Mouse (Mus musculus) kidney, embryonic 16.5 days (tissue): ENCODE results near the gene Hba-a1. TPM values are rescaled to one million over a fixed set of nuclear protein-coding genes. Genes with fewer than 3 reads are reported as not detected.
"Not testable (repeated sequence)": the region's sequence is repeated elsewhere in the genome, so short reads cannot be mapped to it uniquely, and the experiment has no call there.

Source experiments
- ATAC-seq: fragments of 200-750 bp; cut with Nextera tagmentation; 2 replicates; pipeline ENCODE4 v1.8.0; 2017; ENCODE audit warnings: moderate TSS enrichment; ENCODE audit not compliant: low FRiP score, low TSS enrichment
- H3K27ac ChIP-seq: fragments of 300-500 bp; sonication (generic); 2 replicates; pipeline ENCODE4 v1.5.1; 2014; ENCODE audit warnings: low read length
- H3K27me3 ChIP-seq: fragments of 300-500 bp; sonication (generic); 2 replicates; pipeline ENCODE4 v1.6.1; 2014; ENCODE audit warnings: low read length, control low read depth, mixed read lengths; ENCODE audit not compliant: insufficient read depth
- H3K36me3 ChIP-seq: fragments of 300-500 bp; sonication (generic); 2 replicates; pipeline ENCODE4 v1.6.1; 2014; ENCODE audit warnings: low read length, control low read depth, mixed read lengths; ENCODE audit not compliant: insufficient read depth
- H3K4me1 ChIP-seq: fragments of 300-500 bp; sonication (generic); 2 replicates; pipeline ENCODE4 v1.6.1; 2014; ENCODE audit warnings: low read length, control low read depth, mixed read lengths; ENCODE audit not compliant: insufficient read depth
- H3K4me2 ChIP-seq: fragments of 300-500 bp; sonication (generic); replicated peaks from 2 replicates; pipeline ENCODE4 v1.6.1; 2014; ENCODE audit warnings: low read depth, low read length
- H3K4me3 ChIP-seq: fragments of 300-500 bp; sonication (generic); 2 replicates; pipeline ENCODE4 v1.5.1; 2014; ENCODE audit warnings: mild to moderate bottlenecking, low read length
- H3K9ac ChIP-seq: fragments of 300-500 bp; sonication (generic); replicated peaks from 2 replicates; pipeline ENCODE4 v1.6.1; 2014; ENCODE audit warnings: low read length
- H3K9me3 ChIP-seq: fragments of 300-500 bp; sonication (generic); 2 replicates; pipeline ENCODE4 v1.6.1; 2016; ENCODE audit warnings: low read length, control low read depth
- WGBS: fragments of 180-500 bp; shearing (Covaris S2); extraction: QIAGEN DNeasy Blood & Tissue Kit; methylation state at CpG from one replicate; pipeline ENCODE4 v1.1.7; 2014; 5-methylcytosine and 5-hydroxymethylcytosine counted together
- polyA plus RNA-seq: library from polyadenylated mRNA; unstranded; fragments of >200 nt; fragmentation: Nextera tagmentation; extraction: Ambion mirVana; gene quantifications from 2 replicates; pipeline ENCODE4 v1.2.1, GENCODE M21; 2015

The Hba-a1 gene
- polyA plus RNA-seq, 1 experiment from 2014 or later = 4,198 TPM

- H3K27ac ChIP-seq = no peak within 1 kb of the TSS
- H3K27me3 ChIP-seq = peaks cover 4% of the 10 kb centered on the region; the same call in 1 of the 2 replicates
- no peak within 1 kb of the TSS for H3K9ac ChIP-seq
- no peak for ATAC-seq
- WGBS = 77% methylated on average over 3 of the region's 3 CpGs
- no peak within 1 kb of the TSS for H3K4me2 ChIP-seq
- H3K9me3 ChIP-seq = no peaks in the 10 kb centered on the region
- H3K4me1 ChIP-seq = no peaks in the 10 kb centered on the region
- no peak within 1 kb of the TSS for H3K4me3 ChIP-seq
- no peaks in the 10 kb centered on the region for H3K36me3 ChIP-seq
These were observed 7.0 kb upstream of the Hba-a1 start, which contains the start of gene Hba-x for GRCm38 (mm10) chr11:32276347-32276746. Hba-x (plus strand) TSS chr11:32276400.

- Histone ChIP-seq H3K4me2 (no peak overlapping the region), H3K9ac (no peak overlapping the region), H3K4me3 (no peak overlapping the region), H3K4me1 (no peaks in the 10 kb centered on the region), H3K36me3 (no peaks in the 10 kb centered on the region), H3K27ac (no peak overlapping the region), H3K9me3 (no peaks in the 10 kb centered on the region), H3K27me3 (peaks cover 6% of the 10 kb centered on the region; the same call in 1 of the 2 replicates)
- WGBS = 74% methylated on average over 21 of the region's 21 CpGs
- no peak for ATAC-seq
These were observed 5.4 kb upstream of the Hba-a1 start for GRCm38 (mm10) chr11:32277736-32278457.

- Histone ChIP-seq H3K4me2 (no peak overlapping the region), H3K4me1 (no peaks in the 10 kb centered on the region), H3K9me3 (no peaks in the 10 kb centered on the region), H3K27me3 (peaks cover 6% of the 10 kb centered on the region; the same call in 1 of the 2 replicates), H3K4me3 (no peak overlapping the region), H3K27ac (no peak overlapping the region), H3K9ac (no peak overlapping the region), H3K36me3 (no peaks in the 10 kb centered on the region)
- WGBS = 79% methylated on average over 12 of the region's 12 CpGs
- no peak for ATAC-seq
These were observed 4.8 kb upstream of the Hba-a1 start for GRCm38 (mm10) chr11:32278458-32278957.

GRCm38 (mm10) chr11:32280646-32281045 is 2.7 kb upstream of the Hba-a1 start:
- H3K9ac ChIP-seq = no peak overlapping the region
- H3K36me3 ChIP-seq = no peaks in the 10 kb centered on the region
- H3K27me3 ChIP-seq = peaks cover 6% of the 10 kb centered on the region; the same call in 1 of the 2 replicates
- no peak overlapping the region for H3K4me2 ChIP-seq
- no peaks in the 10 kb centered on the region for H3K4me1 ChIP-seq
- WGBS = 38% methylated on average over 2 of the region's 2 CpGs
- ATAC-seq = no peak
- H3K27ac ChIP-seq = no peak overlapping the region
- no peaks in the 10 kb centered on the region for H3K9me3 ChIP-seq
- no peak overlapping the region for H3K4me3 ChIP-seq

- H3K9ac ChIP-seq = no peak overlapping the region
- H3K4me3 ChIP-seq = no peak overlapping the region
- no peaks in the 10 kb centered on the region for H3K4me1 ChIP-seq
- H3K9me3 ChIP-seq = no peaks in the 10 kb centered on the region
- no peak overlapping the region for H3K4me2 ChIP-seq
- peaks cover 6% of the 10 kb centered on the region; the same call in 1 of the 2 replicates for H3K27me3 ChIP-seq
- no peaks in the 10 kb centered on the region for H3K36me3 ChIP-seq
- no peak overlapping the region for H3K27ac ChIP-seq
- no peak for ATAC-seq
- 75% methylated on average over 1 of the region's 1 CpGs for WGBS
These were observed 1.7 kb upstream of the Hba-a1 start for GRCm38 (mm10) chr11:32281416-32282144.

GRCm38 (mm10) chr11:32284582-32284981 is 1.3 kb downstream of the Hba-a1 start:
- not testable (repeated sequence) for H3K36me3 ChIP-seq, H3K4me2 ChIP-seq, ATAC-seq, H3K4me3 ChIP-seq, H3K9me3 ChIP-seq, H3K27ac ChIP-seq, H3K4me1 ChIP-seq, H3K9ac ChIP-seq
- peaks cover 13% of the 10 kb centered on the region for H3K27me3 ChIP-seq
- WGBS = 62% methylated on average over 2 of the region's 2 CpGs

- Histone ChIP-seq H3K27me3 (peaks cover 13% of the 10 kb centered on the region), H3K27ac (no peak overlapping the region), H3K36me3 (no peaks in the 10 kb centered on the region), H3K9me3 (no peaks in the 10 kb centered on the region), H3K4me3 (no peak overlapping the region), H3K4me2 (no peak overlapping the region), H3K9ac (no peak overlapping the region), H3K4me1 (no peaks in the 10 kb centered on the region)
- no peak for ATAC-seq
- WGBS = 85% methylated on average over 6 of the region's 7 CpGs
These were observed 1.9 kb downstream of the Hba-a1 start for GRCm38 (mm10) chr11:32285031-32285775.

GRCm38 (mm10) chr11:32285887-32286286 is 2.6 kb downstream of the Hba-a1 start:
- H3K4me1 ChIP-seq, H3K4me2 ChIP-seq, H3K27ac ChIP-seq, H3K9me3 ChIP-seq, ATAC-seq, H3K36me3 ChIP-seq, H3K4me3 ChIP-seq, H3K9ac ChIP-seq: not testable (repeated sequence)
- peaks cover 13% of the 10 kb centered on the region for H3K27me3 ChIP-seq

GRCm38 (mm10) chr11:32286695-32287492 is 3.6 kb downstream of the Hba-a1 start, which contains the start of gene Hbq1b:
Hbq1b (plus strand) TSS chr11:32286965.
- 20% methylated on average over 30 of the region's 33 CpGs for whole genome bisulfite sequencing
- not testable (repeated sequence) for H3K36me3 ChIP-seq, H3K27me3 ChIP-seq, H3K4me1 ChIP-seq, H3K9me3 ChIP-seq, H3K9ac ChIP-seq, H3K27ac ChIP-seq
- peak within 1 kb of the TSS; percentile 28 for H3K4me3 ChIP-seq
- peak; percentile 72 for ATAC-seq
- peak within 1 kb of the TSS; percentile 44 for H3K4me2 ChIP-seq
